Mouse (Mus musculus) ES-Bruce4 (cell line): Measurements from ENCODE around the gene Ccdc62.

Source experiments
- CTCF ChIP-seq: IDR thresholded peaks from one replicate; pipeline ENCODE4 v1.8.1; 2011; ENCODE audit warnings: low read depth, low read length
- POLR2A ChIP-seq: IDR thresholded peaks from one replicate; pipeline ENCODE4 v1.8.1; 2011; ENCODE audit warnings: low read length; ENCODE audit not compliant: insufficient read depth

- no peak for TF ChIP-seq CTCF
- no peak for TF ChIP-seq POLR2A
These were observed 45.2 kb downstream of the Ccdc62 start for GRCm38 (mm10) chr5:123975668-123976180.
